Mouse (Mus musculus) yolk sac, embryonic 10.5 days (tissue): ENCODE measurements around the gene Pccb.

ENCODE experiments used
- DNase-seq: peaks from one replicate; pipeline ENCODE4 v3.0.0-alpha.2; 2017; ENCODE audit warnings: low spot score

The Pccb gene

GRCm38 (mm10) chr9:101045710-101046338 is 11.1 kb upstream of the Pccb start:
- peak; percentile 63 for DNase-seq

GRCm38 (mm10) chr9:101042249-101042648 is 7.6 kb upstream of the Pccb start:
- DNase-seq: no peak

- DNase-seq: no peak
These were observed 6.8 kb upstream of the Pccb start for GRCm38 (mm10) chr9:101041508-101041907.

DNA sequence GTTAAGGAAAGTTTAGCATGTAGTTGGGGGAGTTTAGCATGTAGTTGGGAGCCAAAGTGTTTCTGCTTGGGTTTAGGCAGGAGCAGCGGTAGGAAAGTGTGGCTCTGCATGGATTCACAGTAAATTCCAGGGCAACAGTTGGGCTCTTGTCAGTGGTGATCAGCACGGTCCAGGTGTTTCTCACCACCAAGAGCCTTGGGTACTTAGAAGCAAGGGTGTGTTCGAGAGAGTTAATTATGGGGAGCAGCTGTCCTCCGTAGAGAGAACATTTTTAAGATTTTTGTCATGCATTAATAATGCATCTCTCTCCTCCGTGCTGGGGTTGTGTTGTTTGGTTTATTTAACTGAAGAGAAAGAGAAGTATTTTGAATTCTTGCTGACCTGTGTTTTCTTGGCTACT is 3.9 kb upstream of the Pccb start:
- no peak for DNase-seq

GRCm38 (mm10) chr9:101037396-101037795 is 2.7 kb upstream of the Pccb start:
- no peak for DNase-seq

GRCm38 (mm10) chr9:101036876-101037275 is 2.2 kb upstream of the Pccb start:
- no peak for DNase-seq

- peak; percentile 63 for DNase-seq
These were observed 1.3 kb upstream of the Pccb start for GRCm38 (mm10) chr9:101035836-101036596.

DNA sequence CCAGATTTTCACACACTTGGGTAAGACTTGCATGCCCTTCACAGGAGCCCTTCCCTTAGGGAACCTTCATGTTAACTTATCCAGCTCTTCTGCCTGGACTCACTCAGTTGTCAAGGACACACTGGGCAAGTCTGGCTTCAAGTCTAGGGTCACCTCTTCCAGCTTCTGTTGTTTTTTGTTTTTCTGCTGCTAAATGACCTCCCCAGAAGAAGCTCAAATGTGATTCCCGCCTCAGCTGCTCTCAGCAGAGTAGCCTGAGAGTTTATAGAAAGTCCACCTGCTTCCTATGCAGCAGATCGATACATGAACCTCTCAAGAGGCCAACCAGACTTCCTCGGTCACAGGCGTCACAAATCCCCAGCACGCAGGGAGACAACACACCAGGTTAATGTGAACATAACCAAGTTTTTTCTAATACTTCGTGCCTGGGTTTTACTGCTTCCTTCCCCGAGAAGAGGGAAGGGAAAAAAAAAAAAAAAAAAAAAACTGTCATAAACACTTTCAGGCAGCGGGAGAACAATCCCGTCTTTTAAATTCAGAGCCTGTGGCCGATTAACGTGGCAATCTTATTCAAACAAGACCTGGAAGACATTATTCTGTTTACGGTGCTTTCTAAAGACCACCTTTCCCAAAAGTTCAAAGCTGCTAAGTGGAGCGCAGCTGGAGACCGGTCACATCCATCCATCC is 794 bp downstream of the Pccb start:
- peak; percentile 24 for DNase-seq

GRCm38 (mm10) chr9:101018768-101019167 is 15.9 kb downstream of the Pccb start:
- no peak for DNase-seq

- peak; percentile 34 for DNase-seq
These were observed 16.8 kb downstream of the Pccb start for GRCm38 (mm10) chr9:101017734-101018516.

DNA sequence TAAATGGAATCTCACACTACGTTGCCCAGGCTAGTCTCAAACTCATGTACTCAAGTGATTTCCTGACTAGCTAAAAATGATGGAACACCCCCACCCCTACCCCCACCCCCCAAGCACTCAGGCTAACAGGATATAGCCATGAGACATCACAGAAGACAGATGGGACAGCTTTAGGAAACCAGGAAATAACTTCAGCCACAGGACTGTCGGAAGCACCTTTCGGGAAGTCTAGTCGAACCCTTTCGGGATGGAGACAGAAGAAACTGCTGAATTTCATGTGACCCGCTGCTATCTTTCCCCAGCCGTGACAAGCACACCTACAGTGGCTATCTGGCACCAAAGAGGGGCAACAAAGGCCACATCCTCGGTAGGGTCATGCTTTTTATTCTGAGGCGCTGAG is 19.4 kb downstream of the Pccb start:
- no peak for DNase-seq

- DNase-seq: no peak
These were observed 22.3 kb downstream of the Pccb start for GRCm38 (mm10) chr9:101012433-101012832.

DNA sequence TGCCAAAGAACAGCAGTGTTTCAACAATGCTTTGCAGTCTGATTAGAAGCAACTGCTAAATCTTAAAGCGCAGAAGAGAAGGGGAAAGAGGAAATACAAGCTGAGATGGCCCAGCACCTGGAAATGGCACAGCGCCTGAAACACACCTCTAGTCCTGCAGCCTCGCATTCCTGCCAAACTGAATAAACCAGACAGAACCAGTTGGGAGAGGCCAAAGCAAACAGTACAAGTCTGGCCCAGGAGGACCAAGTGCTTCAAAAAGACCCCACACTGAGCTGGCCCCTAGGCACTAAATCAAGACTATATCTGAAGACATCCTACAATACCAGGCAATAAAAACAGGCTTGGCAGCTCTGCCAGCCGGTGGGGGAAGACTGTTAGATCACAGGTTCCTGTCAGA is 28.8 kb downstream of the Pccb start:
- no peak for DNase-seq

GRCm38 (mm10) chr9:101003302-101003701 is 31.4 kb downstream of the Pccb start:
- DNase-seq: no peak

GRCm38 (mm10) chr9:101002841-101003240 is 31.9 kb downstream of the Pccb start:
- no peak for DNase-seq

DNA sequence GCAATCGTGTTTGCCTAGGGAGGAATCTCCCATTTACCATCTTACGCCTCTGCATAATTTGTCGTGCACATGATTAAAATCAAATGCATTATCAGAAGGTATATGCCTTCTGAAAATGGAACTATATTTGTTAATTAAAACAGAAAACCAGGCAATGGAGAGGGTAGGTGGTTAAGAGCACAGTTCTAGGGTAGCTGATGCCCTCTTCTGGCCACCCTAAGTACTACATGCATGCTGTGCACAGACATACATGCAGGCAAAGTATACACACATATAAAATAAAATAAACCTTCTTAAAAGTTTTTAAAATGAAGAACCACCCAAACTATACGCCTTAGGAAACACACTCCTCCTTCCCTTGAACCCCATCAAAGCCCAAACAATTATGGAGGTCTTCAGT is 32.6 kb downstream of the Pccb start:
- no peak for DNase-seq

GRCm38 (mm10) chr9:100997138-100997537 is 37.6 kb downstream of the Pccb start:
- DNase-seq: no peak

DNA sequence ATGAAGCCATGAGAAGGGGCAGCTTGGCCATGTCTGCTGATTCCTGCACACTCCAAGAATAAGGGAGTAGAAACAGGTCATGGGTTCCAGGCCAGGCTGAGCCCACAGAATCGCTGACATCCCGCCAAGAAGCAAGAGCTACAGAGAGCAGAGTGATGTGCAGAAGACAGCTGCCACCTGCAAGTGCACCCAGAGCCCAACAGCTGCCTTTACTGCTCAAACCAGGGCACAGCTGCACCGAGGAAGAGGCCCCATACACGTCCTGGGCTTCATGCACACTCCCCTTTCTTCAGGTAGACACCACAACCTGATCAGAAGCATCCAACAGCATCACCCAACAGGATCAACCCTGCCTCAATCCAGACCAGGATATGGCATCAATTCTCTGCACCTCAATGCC is 40.8 kb downstream of the Pccb start:
- DNase-seq: no peak

- no peak for DNase-seq
These were observed 42.5 kb downstream of the Pccb start for GRCm38 (mm10) chr9:100992191-100992590.

DNA sequence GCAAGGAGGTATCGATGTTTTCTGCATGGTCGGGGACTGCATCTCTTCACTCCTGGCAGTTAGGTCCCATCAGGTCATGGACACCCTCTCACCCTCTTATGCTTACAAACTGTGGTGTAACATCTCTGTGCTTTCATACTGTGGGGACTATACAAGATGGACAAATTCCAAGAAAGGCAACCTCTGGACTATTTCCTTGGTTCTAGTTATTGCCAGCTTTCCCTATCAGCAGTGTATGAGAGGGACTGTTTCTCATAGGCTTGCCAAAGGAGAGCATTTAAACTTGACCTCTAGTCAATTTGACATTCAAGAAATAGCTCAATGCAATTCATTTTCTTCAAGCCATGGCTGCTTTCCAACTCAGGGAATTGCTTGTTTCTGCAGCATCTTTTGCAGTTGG is 43.4 kb downstream of the Pccb start:
- no peak for DNase-seq

DNA sequence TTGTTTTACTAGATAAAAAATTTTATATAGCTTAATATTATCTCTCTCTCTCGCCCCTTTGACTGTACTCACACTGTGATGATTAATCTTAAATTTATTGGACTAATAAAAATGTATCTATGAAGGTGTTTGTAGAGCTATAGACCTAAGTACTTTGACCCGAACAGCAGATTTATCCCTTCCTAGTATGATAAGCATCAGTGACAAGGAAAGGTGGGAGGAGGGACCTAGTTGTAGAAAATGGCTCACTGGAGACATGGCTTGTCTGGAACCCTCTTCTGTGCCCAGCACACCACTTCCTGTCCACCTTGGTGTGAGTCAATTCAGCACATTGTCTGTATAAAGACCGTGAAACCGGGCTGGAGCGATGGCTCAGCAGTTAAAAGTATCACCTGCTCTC is 44.1 kb downstream of the Pccb start:
- no peak for DNase-seq

GRCm38 (mm10) chr9:100987850-100988249 is 46.8 kb downstream of the Pccb start:
- DNase-seq: no peak
